Mouse (Mus musculus): ENCODE data around the gene Gpr132. TPM values are rescaled to one million over a fixed set of nuclear protein-coding genes. Genes with fewer than 3 reads are reported as not detected.
"Not testable (repeated sequence)": the region's sequence is repeated elsewhere in the genome, so short reads cannot be mapped to it uniquely, and the experiment has no call there.

The Gpr132 gene
- polyA plus RNA-seq, 1 experiment from 2014 or later = 0.53 TPM

DNA sequence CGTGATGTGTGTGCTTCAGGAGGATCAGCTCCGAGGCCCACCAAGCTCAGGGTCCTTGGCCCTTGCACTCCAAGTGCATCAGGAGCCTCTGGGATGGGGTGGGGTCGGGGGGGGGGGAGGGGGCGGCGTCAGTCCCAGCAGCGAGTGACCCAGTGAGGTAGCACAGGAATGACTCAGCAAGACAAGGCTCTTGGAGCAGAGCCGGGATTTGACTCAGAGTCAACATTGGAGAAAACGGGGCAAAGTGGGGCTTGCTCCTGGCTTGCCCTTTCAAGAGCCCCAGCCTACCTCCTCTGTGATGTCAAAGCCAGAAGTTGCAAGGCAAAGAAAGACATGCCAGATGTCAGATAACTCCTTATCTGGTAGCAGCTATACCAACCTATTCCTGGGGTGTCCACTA is 16.9 kb downstream of the Gpr132 start:
- H3K4me1 ChIP-seq (replicated peaks; ENCODE audit: control insufficient read depth, insufficient read depth, low read length) = no peaks in the 10 kb centered on the region
- ATAC-seq (replicated peaks; ENCODE audit: low FRiP score) (no peak), DNase-seq (ENCODE audit: low spot score) (no peak)
- H3K27me3 ChIP-seq (replicated peaks; ENCODE audit: control insufficient read depth, insufficient read depth, low read length) = 0 out of 2 replicates have a peak, but pooled peaks cover 2% of the 10 kb centered on the region
- H3K27ac ChIP-seq (ENCODE audit: low read depth, low read length) = no peak overlapping the region
- H3K36me3 ChIP-seq (ENCODE audit: control insufficient read depth, insufficient read depth, low read length) = no peaks in the 10 kb centered on the region
- no peak overlapping the region for H3K4me3 ChIP-seq (ENCODE audit: low read depth, low read length)
- no peak overlapping the region for H3K9ac ChIP-seq (ENCODE audit: low read depth, low read length)
- H3K4me2 ChIP-seq = no peak overlapping the region
- 30% methylated on average over 7 of the region's 8 CpGs for WGBS
- H3K9me3 ChIP-seq (ENCODE audit: control insufficient read depth, low read length) = no peaks in the 10 kb centered on the region

GRCm38 (mm10) chr12:112850344-112850743 is 17.7 kb downstream of the Gpr132 start:
- Histone ChIP-seq H3K9ac (ENCODE audit: low read depth, low read length) (no peak overlapping the region), H3K9me3 (ENCODE audit: control insufficient read depth, low read length) (no peaks in the 10 kb centered on the region), H3K27me3 (replicated peaks; ENCODE audit: control insufficient read depth, insufficient read depth, low read length) (0 out of 2 replicates have a peak, but pooled peaks cover 2% of the 10 kb centered on the region), H3K4me3 (ENCODE audit: low read depth, low read length) (no peak overlapping the region), H3K4me1 (replicated peaks; ENCODE audit: control insufficient read depth, insufficient read depth, low read length) (no peaks in the 10 kb centered on the region), H3K4me2 (no peak overlapping the region), H3K36me3 (ENCODE audit: control insufficient read depth, insufficient read depth, low read length) (no peaks in the 10 kb centered on the region), H3K27ac (ENCODE audit: low read depth, low read length) (no peak overlapping the region)
- 87% methylated on average over 9 of the region's 9 CpGs for WGBS
- no peak for ATAC-seq (replicated peaks; ENCODE audit: low FRiP score)
- no peak for DNase-seq (ENCODE audit: low spot score)

- Histone ChIP-seq H3K9me3 (ENCODE audit: control insufficient read depth, low read length) (no peaks in the 10 kb centered on the region), H3K4me1 (replicated peaks; ENCODE audit: control insufficient read depth, insufficient read depth, low read length) (no peaks in the 10 kb centered on the region), H3K4me2 (no peak overlapping the region), H3K36me3 (ENCODE audit: control insufficient read depth, insufficient read depth, low read length) (no peaks in the 10 kb centered on the region), H3K27me3 (replicated peaks; ENCODE audit: control insufficient read depth, insufficient read depth, low read length) (0 out of 2 replicates have a peak, but pooled peaks cover 2% of the 10 kb centered on the region), H3K4me3 (ENCODE audit: low read depth, low read length) (no peak overlapping the region), H3K9ac (ENCODE audit: low read depth, low read length) (no peak overlapping the region), H3K27ac (ENCODE audit: low read depth, low read length) (no peak overlapping the region)
- 81% methylated on average over 11 of the region's 11 CpGs for WGBS
- no peak for DNase-seq (ENCODE audit: low spot score)
- no peak for ATAC-seq (replicated peaks; ENCODE audit: low FRiP score)
Observed at GRCm38 (mm10) chr12:112849235-112850022, 18.6 kb downstream of the Gpr132 start.

GRCm38 (mm10) chr12:112847880-112848279 is 20.1 kb downstream of the Gpr132 start:
- H3K4me1 ChIP-seq (replicated peaks; ENCODE audit: control insufficient read depth, insufficient read depth, low read length) = no peaks in the 10 kb centered on the region
- H3K9ac ChIP-seq (ENCODE audit: low read depth, low read length) = no peak overlapping the region
- ATAC-seq (replicated peaks; ENCODE audit: low FRiP score) = no peak
- 90% methylated on average over 2 of the region's 2 CpGs for WGBS
- no peak overlapping the region for H3K4me2 ChIP-seq
- no peaks in the 10 kb centered on the region for H3K36me3 ChIP-seq (ENCODE audit: control insufficient read depth, insufficient read depth, low read length)
- H3K9me3 ChIP-seq (ENCODE audit: control insufficient read depth, low read length) = no peaks in the 10 kb centered on the region
- DNase-seq (ENCODE audit: low spot score) = no peak
- no peak overlapping the region for H3K27ac ChIP-seq (ENCODE audit: low read depth, low read length)
- H3K27me3 ChIP-seq (replicated peaks; ENCODE audit: control insufficient read depth, insufficient read depth, low read length) = 0 out of 2 replicates have a peak, but pooled peaks cover 2% of the 10 kb centered on the region
- no peak overlapping the region for H3K4me3 ChIP-seq (ENCODE audit: low read depth, low read length)

GRCm38 (mm10) chr12:112843803-112844202 is 24.2 kb downstream of the Gpr132 start:
- no peak overlapping the region for H3K27ac ChIP-seq (ENCODE audit: low read depth, low read length)
- no peak overlapping the region for H3K9ac ChIP-seq (ENCODE audit: low read depth, low read length)
- no peaks in the 10 kb centered on the region for H3K27me3 ChIP-seq (replicated peaks; ENCODE audit: control insufficient read depth, insufficient read depth, low read length)
- DNase-seq (ENCODE audit: low spot score) (peak; percentile 76), ATAC-seq (replicated peaks; ENCODE audit: low FRiP score) (peak; percentile 70)
- no peaks in the 10 kb centered on the region for H3K36me3 ChIP-seq (ENCODE audit: control insufficient read depth, insufficient read depth, low read length)
- WGBS = 21% methylated on average over 3 of the region's 3 CpGs
- H3K4me2 ChIP-seq = no peak overlapping the region
- H3K4me1 ChIP-seq (replicated peaks; ENCODE audit: control insufficient read depth, insufficient read depth, low read length) = no peaks in the 10 kb centered on the region
- H3K9me3 ChIP-seq (ENCODE audit: control insufficient read depth, low read length) = no peaks in the 10 kb centered on the region; the same call in 1 of the 2 replicates
- no peak overlapping the region for H3K4me3 ChIP-seq (ENCODE audit: low read depth, low read length)

DNA sequence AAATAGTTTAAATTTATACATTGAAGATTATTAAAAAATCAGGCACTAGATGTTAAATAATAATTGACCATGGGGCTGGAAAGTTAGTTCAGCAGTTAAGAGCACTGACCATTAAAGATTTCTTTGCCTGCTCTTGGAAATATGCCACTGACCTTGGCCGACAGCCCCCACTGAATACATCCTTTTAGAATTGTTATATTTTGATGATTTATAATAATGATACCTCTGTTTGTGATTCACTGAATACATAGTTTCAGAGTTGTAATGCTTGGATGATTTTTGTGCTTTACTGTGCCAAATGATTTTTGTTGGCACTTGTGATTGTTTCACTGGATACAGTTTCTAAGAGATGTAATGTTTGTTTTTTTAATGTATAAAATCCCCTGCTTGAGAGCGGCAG is 25.9 kb downstream of the Gpr132 start:
- H3K27me3 ChIP-seq (replicated peaks; ENCODE audit: control insufficient read depth, insufficient read depth, low read length); H3K4me2 ChIP-seq; H3K9me3 ChIP-seq (ENCODE audit: control insufficient read depth, low read length); H3K9ac ChIP-seq (ENCODE audit: low read depth, low read length); DNase-seq (ENCODE audit: low spot score); ATAC-seq (replicated peaks; ENCODE audit: low FRiP score); H3K4me1 ChIP-seq (replicated peaks; ENCODE audit: control insufficient read depth, insufficient read depth, low read length); H3K4me3 ChIP-seq (ENCODE audit: low read depth, low read length); H3K36me3 ChIP-seq (ENCODE audit: control insufficient read depth, insufficient read depth, low read length); H3K27ac ChIP-seq (ENCODE audit: low read depth, low read length): not testable (repeated sequence)
- 83% methylated on average over 2 of the region's 2 CpGs for WGBS

GRCm38 (mm10) chr12:112841338-112841892 is 26.6 kb downstream of the Gpr132 start:
- DNase-seq (ENCODE audit: low spot score); H3K4me2 ChIP-seq; ATAC-seq (replicated peaks; ENCODE audit: low FRiP score); H3K4me3 ChIP-seq (ENCODE audit: low read depth, low read length); H3K4me1 ChIP-seq (replicated peaks; ENCODE audit: control insufficient read depth, insufficient read depth, low read length); H3K27ac ChIP-seq (ENCODE audit: low read depth, low read length); H3K36me3 ChIP-seq (ENCODE audit: control insufficient read depth, insufficient read depth, low read length); H3K9ac ChIP-seq (ENCODE audit: low read depth, low read length); H3K9me3 ChIP-seq (ENCODE audit: control insufficient read depth, low read length); H3K27me3 ChIP-seq (replicated peaks; ENCODE audit: control insufficient read depth, insufficient read depth, low read length): not testable (repeated sequence)
- 61% methylated on average over 4 of the region's 4 CpGs for WGBS

GRCm38 (mm10) chr12:112840209-112841086 is 27.6 kb downstream of the Gpr132 start:
- H3K27ac ChIP-seq (ENCODE audit: low read depth, low read length) = no peak overlapping the region
- H3K4me3 ChIP-seq (ENCODE audit: low read depth, low read length) = no peak overlapping the region
- no peak overlapping the region for H3K4me2 ChIP-seq
- H3K36me3 ChIP-seq (ENCODE audit: control insufficient read depth, insufficient read depth, low read length) = no peaks in the 10 kb centered on the region
- H3K27me3 ChIP-seq (replicated peaks; ENCODE audit: control insufficient read depth, insufficient read depth, low read length) = no peaks in the 10 kb centered on the region
- H3K9me3 ChIP-seq (ENCODE audit: control insufficient read depth, low read length) = no peaks in the 10 kb centered on the region; the same call in 1 of the 2 replicates
- 63% methylated on average over 25 of the region's 25 CpGs for WGBS
- no peaks in the 10 kb centered on the region for H3K4me1 ChIP-seq (replicated peaks; ENCODE audit: control insufficient read depth, insufficient read depth, low read length)
- DNase-seq (ENCODE audit: low spot score) (no peak), ATAC-seq (replicated peaks; ENCODE audit: low FRiP score) (no peak)
- H3K9ac ChIP-seq (ENCODE audit: low read depth, low read length) = no peak overlapping the region
